Mouse (Mus musculus): ENCODE data around the gene Fbxo48.

GRCm38 (mm10) chr11:16917512-16917911, 33.7 kb upstream of the Fbxo48 start:
- no peak for TF ChIP-seq CHD2 (IDR thresholded peaks at IDR 0.05; ENCODE audit: low read depth, low read length)
- no peak for TF ChIP-seq HCFC1 (IDR thresholded peaks at IDR 0.05; ENCODE audit: borderline replicate concordance, insufficient read depth, low read length)
- TF ChIP-seq MAFK (IDR thresholded peaks at IDR 0.05; ENCODE audit: insufficient read depth, low read depth, low read length) = no peak
- TF ChIP-seq ZC3H11A (IDR thresholded peaks at IDR 0.05; ENCODE audit: borderline replicate concordance, low read depth, low read length) = no peak
- TF ChIP-seq ZNF384 (IDR thresholded peaks at IDR 0.05; ENCODE audit: low read depth, low read length) = no peak
